Mouse (Mus musculus) right cerebral cortex, postnatal 14 days (tissue): ENCODE measurements around the gene Pcbd2.

Experiments
- DNase-seq: peaks from one replicate; pipeline ENCODE4 v3.0.0; 2022

Gene Pcbd2

DNA sequence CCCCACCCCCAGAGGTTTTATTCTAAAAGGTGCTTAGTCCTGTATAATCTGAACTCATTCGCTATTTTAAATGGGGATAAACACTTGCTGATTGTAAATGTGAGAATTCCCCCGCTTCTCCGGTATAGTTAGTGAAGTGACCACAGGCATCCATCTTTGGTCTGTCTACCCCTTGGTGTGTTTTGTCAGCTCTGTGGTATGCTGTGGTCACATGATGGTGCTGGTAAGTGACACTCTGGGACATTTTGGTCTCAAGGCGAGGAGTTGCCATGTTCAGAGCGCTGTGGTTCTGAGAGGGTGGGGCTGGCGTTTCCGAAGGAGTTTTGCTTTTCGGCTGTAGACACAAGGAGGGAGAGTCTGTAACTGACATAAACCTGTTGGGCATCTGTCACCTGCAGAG lies 10.7 kb downstream of the Pcbd2 start:
- no peak for DNase-seq

GRCm38 (mm10) chr13:55742306-55742705 lies 15.1 kb downstream of the Pcbd2 start:
- peak; percentile 30 for DNase-seq

DNA sequence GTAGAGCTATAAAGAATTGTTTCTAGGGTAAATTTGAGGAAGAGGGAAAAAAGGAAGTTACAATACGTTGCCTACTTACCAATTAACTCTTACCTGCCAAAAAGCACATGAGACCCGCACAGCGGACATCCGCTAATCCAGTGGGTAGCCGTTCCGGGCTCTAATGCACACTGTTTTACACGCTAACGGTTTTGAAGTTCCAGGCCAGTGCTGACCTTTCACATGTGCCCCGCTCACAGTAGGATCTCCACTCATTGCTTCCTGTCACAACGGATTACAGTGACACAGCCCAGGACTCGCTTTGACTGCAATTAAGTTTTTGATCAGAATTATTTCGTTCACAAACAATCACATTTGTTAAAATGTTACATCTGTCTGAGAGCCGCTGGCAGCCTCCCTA lies 27.2 kb downstream of the Pcbd2 start:
- no peak for DNase-seq

DNA sequence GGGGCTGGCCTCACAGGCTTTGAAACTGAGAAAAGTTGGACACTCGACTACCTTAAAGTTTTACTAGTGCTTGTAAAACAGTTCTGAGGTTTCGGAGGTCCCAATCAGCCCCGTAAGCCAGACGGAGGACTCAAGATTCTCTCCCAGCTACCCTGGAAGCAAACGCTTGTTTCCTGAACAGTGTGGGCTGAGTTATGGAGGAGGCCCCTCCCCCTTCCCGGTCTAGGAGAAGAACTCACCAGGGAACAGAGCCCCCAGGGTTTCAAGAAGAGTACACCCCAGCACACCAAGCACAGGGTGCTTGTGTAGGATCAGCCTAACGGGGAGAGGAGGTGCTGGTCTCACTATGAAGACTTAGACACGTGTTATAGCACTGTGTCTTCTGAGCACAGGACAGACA lies 29.6 kb downstream of the Pcbd2 start:
- DNase-seq = no peak

GRCm38 (mm10) chr13:55757645-55758044 lies 30.5 kb downstream of the Pcbd2 start:
- no peak for DNase-seq

DNA sequence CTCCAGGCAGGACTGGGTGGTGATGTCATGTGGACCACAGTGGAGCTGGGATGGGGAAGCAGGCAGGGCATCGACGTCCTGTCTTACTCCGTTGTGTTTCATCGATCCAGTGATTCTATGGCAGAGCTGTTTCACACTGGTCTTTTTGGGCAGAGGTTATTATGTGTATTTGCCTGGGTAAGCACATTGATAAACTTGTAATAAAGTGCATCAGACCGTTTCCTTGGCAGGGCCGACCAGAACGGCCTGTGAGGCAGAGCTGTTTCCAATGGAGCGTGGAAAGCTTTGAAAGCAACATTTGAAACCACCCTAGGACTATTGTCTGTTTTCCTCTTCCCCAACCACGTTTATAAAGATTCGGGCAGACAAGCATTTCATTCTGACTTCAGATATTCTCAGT lies 33.4 kb downstream of the Pcbd2 start:
- DNase-seq = no peak

DNA sequence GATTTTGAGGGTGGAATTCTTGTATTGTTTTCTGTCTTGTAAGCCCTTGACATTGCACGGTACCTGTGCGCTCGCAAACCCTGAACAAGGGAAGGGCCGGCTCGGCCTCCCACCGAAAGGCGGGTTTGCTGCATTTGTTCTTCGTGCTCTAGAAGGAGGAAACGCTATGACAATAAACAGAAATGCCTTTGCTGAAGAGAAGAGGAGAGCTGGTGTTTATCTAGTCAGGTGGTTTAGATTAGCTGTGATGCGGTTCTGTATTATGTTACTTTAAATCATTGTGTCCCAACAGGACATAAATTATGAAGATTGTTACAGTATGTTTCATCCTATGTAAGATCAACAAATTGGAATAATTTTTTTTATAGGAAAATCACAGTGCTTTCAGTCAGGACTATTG lies 34.3 kb downstream of the Pcbd2 start:
- no peak for DNase-seq

GRCm38 (mm10) chr13:55774352-55774751 lies 47.2 kb downstream of the Pcbd2 start:
- DNase-seq = no peak

- no peak for DNase-seq
Measured at GRCm38 (mm10) chr13:55775056-55775455, 47.9 kb downstream of the Pcbd2 start.

DNA sequence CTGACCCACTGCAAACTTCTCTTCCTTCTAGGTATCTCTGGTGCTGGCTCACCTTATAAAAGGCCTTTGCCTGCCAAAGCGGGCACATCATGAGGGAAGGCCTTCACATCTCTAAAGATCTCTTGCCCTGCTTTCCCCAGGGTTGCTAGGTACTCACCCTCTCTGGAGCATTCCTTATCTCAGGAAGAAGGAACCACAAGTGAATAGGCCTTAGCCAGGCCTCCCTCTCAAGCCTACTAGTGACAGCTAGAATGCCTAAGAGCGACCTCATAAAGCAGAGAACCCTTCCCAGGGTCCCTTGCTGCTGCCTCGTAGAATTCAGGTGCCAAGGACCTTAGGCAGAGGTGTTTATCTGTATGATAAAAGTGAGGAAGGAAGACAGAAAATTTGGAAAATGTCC lies 57.1 kb downstream of the Pcbd2 start, which contains the start of gene Catsper3:
Catsper3 (plus strand) TSS at position 301 of the 400 bp plus-strand sequence.
- no peak for DNase-seq

DNA sequence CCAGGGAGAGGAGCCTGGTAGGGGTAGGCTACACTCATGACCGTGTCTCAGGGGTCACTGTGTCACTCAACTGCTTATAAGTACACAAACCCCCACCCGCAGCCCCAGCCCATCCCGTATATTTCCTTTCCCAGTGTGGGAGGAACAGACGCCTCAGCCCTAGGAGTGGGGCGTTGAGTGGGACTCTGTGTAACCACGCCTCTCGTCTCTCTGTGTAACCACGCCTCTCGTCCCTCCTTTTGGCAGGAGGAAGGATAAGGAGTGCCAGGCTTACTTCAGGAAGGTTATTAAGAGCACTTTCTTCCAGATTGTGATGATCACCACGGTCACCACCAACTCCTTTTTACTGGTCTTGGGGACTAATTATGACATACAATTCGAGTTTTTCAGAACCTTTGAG lies 59.0 kb downstream of the Pcbd2 start:
- DNase-seq = no peak

DNA sequence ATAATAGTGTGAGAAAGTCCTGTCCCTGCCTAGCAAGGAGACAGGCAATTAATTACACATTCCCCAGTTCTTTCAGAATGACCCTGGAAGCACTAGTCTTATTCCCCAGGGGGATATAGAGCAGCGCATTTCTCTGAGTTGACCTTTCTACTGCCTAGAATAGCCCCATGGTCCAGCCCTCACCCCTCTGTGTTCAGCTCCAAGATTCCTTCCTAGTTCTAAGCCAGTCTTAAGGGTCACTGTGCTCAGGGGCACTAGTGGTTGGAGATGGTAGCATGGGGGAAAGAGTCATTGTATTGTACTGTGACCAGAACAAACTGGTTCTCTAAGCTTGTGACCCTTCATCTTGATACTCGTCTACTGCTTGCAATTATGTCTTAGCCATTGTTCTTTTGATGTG lies 74.1 kb downstream of the Pcbd2 start:
- no peak for DNase-seq

DNA sequence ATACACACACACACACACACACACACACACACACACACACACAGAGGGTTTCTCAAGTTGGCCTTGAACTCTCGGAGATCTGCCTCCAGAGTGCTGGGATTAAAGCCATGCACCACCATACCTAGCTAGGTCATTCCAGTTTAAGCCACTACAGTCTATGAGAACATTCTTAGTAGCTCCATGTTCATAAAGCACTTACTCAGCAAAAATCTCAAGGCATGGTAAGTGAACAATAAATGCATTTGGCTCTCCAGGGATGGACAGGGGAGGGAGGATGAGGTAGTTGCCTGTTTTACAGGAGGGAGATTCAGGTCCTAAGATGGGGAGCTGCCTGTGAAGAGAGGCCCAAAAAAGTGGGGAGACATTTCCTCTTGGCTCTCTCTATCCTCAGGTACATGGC lies 76.8 kb downstream of the Pcbd2 start:
- no peak for DNase-seq

DNA sequence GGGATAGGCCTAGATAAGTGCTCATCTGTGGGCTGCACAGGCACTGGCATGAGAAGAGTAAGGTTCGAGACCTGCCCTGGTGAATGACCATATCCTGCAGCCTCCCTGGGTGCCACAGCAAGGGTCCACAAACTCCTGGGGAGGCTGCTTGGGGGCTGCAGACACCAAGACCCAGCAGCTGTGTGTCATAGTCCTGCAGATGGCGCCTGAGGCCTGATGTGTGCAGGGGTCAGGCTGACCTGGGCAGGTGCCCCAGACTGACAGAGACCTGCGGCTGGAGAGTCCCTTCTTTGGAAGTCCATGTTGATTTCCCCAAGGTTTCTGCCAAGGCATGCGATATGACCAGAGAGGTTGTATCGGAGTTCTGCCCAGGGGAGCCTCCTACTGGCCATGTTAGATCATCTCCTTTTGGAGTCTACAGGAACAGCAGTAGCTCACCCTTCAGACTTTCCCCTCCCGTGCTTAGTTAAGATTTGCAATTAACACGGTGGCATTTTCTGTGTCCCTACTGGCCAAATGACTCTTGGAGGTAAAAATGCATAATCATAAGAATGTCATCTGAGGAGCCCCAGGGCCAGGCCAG lies 82.0 kb downstream of the Pcbd2 start:
- no peak for DNase-seq

- no peak for DNase-seq
Measured at GRCm38 (mm10) chr13:55809707-55810106, 82.5 kb downstream of the Pcbd2 start.

DNA sequence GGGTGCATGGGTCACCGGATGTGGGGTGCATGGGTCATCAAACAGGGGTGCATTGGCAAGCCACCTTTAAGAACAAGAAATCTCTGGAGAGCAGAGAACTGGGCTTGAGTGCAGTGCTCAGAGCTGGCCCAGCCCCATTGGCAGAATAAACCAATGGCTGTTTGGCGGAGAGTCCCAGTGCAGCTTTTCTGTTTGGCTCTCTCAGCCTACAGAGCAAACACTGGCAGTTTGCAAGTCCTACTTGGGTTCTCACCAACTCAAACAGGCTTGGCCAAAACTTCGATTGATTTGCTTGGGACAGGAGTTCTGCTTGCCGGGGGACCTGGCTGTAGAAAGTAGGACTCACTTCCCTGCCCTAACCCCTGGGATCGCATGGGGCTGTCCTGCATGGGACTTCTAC lies 83.8 kb downstream of the Pcbd2 start:
- no peak for DNase-seq

DNA sequence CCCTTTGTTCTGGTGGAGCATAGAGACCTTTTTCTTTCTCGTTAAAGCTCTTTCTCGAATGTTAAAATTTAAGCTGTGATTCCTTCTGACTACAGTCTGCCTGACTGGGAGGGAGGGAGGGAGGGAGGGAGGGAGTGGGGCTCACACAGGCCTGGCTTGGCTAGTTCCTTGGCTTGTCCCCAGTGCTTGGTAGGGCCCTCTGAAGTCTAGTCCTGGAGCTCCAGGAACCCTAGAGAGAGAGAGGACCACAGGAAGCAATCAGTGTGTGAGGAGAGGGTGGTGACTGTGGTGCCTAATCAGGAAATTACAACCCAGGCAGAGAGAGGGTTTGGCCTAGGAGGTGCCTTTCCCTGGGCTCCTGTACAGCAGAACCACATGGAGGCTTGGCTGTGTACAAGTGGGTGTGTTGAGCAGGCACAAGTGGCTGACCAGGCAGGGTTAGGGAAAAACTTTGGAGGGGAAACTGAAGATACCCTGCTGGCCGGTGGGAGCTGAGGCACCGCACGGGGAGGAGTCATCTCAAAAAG lies 86.4 kb downstream of the Pcbd2 start:
- DNase-seq = no peak

DNA sequence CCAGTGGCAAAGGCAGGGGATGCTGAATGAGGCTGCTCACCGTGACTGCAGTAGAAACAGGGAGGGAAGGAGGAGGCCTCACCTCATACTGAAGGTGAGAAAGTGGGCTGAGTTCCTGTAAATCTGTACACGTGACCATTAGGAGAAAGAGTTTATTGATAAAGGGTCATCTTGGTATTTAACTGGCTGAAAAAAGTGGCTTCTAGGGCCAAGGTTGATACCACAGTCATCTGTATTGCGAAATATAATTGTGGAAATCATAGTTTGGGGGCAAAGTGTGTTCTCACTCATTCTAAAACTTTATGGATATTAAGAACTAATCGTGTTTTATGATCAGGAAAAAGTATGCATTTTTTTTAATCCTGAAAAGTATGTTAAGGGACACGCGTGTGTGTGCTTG lies 87.7 kb downstream of the Pcbd2 start:
- DNase-seq = no peak

DNA sequence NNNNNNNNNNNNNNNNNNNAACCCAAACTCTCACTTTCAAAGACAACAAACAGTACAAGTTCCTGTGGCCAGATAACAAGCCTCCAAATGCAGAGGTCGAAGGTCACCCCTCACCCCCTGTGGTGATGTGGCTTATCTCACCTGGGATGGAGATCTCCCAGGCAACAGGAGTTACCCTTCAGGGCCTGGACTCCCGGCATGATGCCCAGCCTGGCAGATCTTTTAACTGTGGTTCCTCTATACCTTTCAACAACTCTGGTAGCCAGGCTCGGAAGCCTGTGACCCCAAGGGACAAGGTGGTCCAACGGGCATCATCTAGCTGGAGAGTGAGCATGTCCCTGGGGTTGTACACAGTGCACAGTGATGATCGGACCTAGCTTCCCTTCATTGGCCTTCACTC lies 95.3 kb downstream of the Pcbd2 start:
- DNase-seq = no peak

DNA sequence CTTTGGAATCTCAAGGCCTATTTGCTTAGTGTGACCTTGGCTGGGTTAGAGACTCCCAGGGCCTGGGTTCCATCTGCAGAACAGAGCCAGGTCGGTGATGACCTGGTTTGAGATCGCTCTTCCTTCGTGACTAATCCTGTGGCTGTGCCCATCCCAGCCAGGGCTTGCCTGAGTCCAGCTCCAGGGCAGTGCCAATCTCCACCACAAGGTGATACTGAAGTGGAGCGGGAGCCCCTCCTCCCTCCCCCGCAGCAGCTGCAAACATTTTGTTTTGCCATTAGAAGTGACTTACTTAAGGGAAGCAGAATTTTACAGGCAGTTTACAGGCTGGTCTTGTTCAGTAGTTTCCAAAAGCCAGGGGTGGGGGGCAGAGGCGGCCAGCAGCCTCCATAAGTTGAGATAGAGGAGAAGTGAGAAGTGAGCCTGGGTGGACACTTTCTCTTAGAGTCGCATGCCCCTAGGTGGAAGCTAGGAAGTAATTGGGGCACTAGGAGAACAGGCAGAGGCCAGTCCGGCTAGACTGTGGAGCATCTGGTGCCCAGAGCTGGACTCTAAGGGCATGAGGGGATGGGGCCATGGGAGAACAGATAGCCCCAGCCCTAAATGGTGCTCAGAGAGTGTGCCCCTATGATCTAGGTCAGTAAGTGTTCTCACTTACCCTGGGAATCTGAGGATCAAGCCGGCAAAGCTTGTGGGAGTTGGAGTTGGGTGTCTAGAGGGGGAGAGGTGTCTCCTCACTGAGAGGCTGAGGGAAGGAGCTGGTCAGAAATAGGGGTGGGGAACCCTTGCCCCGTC lies 97.2 kb downstream of the Pcbd2 start:
- DNase-seq = no peak

DNA sequence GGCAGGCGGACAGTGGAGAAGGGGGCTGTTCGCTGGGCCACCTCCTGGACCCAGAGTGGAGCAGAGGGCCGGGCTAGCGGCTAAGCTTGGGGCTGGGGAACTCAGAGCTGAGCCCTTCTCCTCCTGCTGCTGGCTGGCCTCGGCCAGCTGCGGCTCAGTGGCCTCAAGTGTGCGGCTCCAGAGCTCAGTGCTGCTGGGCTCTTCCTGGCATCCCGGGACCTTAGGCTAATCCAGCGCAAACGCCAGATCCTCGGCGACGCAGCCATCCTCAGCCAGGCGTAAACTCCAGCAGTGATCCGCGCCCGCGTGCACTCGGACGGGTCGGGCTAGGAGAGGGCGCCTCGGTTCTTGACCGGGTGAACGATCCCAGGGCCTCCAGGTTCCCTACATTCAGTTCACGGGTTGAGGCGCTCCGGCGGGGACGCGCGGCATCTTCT lies 98.1 kb downstream of the Pcbd2 start:
- DNase-seq = no peak

DNA sequence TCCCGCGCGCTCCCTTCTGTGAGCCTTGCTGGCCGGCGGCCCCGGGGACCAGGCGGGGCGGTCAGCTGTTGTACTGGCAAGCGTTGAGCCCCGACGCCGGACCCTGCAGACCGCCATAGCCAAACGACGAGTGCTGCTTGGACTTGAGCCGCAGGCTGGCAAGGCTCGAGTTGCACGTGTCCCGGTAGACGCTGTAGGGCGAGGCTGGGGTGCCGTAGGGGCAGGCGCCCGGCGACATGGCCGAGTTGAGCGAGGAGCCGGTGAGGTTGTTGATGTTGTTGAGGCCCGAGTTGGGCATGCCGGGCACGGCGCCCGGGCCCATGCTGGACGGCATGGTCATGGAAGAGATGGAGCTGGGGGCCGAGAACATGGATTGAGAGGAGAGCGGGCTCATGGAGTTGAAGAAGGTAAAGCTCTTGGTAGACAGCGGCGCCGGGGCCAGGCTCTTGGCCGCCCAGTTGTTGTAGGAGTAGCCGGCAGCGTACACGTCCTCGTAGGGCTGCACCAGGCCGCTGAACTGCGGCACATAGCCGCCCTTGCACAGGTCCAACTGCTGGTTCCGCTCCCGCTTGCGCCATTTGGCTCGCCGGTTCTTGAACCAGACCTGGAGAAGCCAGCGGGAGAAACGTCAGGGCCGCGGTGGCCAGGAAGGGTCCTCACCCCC lies 99.0 kb downstream of the Pcbd2 start:
- DNase-seq = no peak
